Mouse (Mus musculus) kidney, embryonic 16.5 days (tissue): ENCODE data around the gene Rdh1. TPM values are rescaled to one million over a fixed set of nuclear protein-coding genes. Genes with fewer than 3 reads are reported as not detected.
"Not testable (repeated sequence)": the region's sequence is repeated elsewhere in the genome, so short reads cannot be mapped to it uniquely, and the experiment has no call there.

Experiments
- ATAC-seq: fragments of 200-750 bp; cut with Nextera tagmentation; 2 replicates; pipeline ENCODE4 v1.8.0; 2017; ENCODE audit warnings: moderate TSS enrichment; ENCODE audit not compliant: low FRiP score, low TSS enrichment
- H3K27ac ChIP-seq: fragments of 300-500 bp; sonication (generic); 2 replicates; pipeline ENCODE4 v1.5.1; 2014; ENCODE audit warnings: low read length
- H3K27me3 ChIP-seq: fragments of 300-500 bp; sonication (generic); 2 replicates; pipeline ENCODE4 v1.6.1; 2014; ENCODE audit warnings: low read length, control low read depth, mixed read lengths; ENCODE audit not compliant: insufficient read depth
- H3K36me3 ChIP-seq: fragments of 300-500 bp; sonication (generic); 2 replicates; pipeline ENCODE4 v1.6.1; 2014; ENCODE audit warnings: low read length, control low read depth, mixed read lengths; ENCODE audit not compliant: insufficient read depth
- H3K4me1 ChIP-seq: fragments of 300-500 bp; sonication (generic); 2 replicates; pipeline ENCODE4 v1.6.1; 2014; ENCODE audit warnings: low read length, control low read depth, mixed read lengths; ENCODE audit not compliant: insufficient read depth
- H3K4me2 ChIP-seq: fragments of 300-500 bp; sonication (generic); replicated peaks from 2 replicates; pipeline ENCODE4 v1.6.1; 2014; ENCODE audit warnings: low read depth, low read length
- H3K4me3 ChIP-seq: fragments of 300-500 bp; sonication (generic); 2 replicates; pipeline ENCODE4 v1.5.1; 2014; ENCODE audit warnings: mild to moderate bottlenecking, low read length
- H3K9ac ChIP-seq: fragments of 300-500 bp; sonication (generic); replicated peaks from 2 replicates; pipeline ENCODE4 v1.6.1; 2014; ENCODE audit warnings: low read length
- H3K9me3 ChIP-seq: fragments of 300-500 bp; sonication (generic); 2 replicates; pipeline ENCODE4 v1.6.1; 2016; ENCODE audit warnings: low read length, control low read depth
- WGBS: fragments of 180-500 bp; shearing (Covaris S2); extraction: QIAGEN DNeasy Blood & Tissue Kit; methylation state at CpG from one replicate; pipeline ENCODE4 v1.1.7; 2014; 5-methylcytosine and 5-hydroxymethylcytosine counted together
- polyA plus RNA-seq: library from polyadenylated mRNA; unstranded; fragments of >200 nt; fragmentation: Nextera tagmentation; extraction: Ambion mirVana; gene quantifications from 2 replicates; pipeline ENCODE4 v1.2.1, GENCODE M21; 2015

Rdh1 gene
- polyA plus RNA-seq, 1 experiment from 2014 or later, result 0.22 TPM

GRCm38 (mm10) chr10:127766564-127766963 is 7.0 kb downstream of the Rdh1 start:
- H3K27ac ChIP-seq, result peak overlapping the region; percentile 35; the same call in 1 of the 2 replicates
- no peaks in the 10 kb centered on the region for H3K9me3 ChIP-seq
- 68% methylated on average over 1 of the region's 1 CpGs for WGBS
- no peaks in the 10 kb centered on the region for H3K36me3 ChIP-seq
- H3K4me1 ChIP-seq, result peaks cover 5% of the 10 kb centered on the region
- no peak overlapping the region for H3K4me2 ChIP-seq
- H3K27me3 ChIP-seq, result no peaks in the 10 kb centered on the region
- no peak overlapping the region for H3K4me3 ChIP-seq
- peak; percentile 50; the same call in 1 of the 2 replicates for ATAC-seq
- no peak overlapping the region for H3K9ac ChIP-seq

- Histone ChIP-seq H3K4me1 (no peaks in the 10 kb centered on the region), H3K27ac (no peak within 1 kb of the TSS), H3K4me2 (no peak within 1 kb of the TSS), H3K9ac (no peak within 1 kb of the TSS), H3K27me3 (no peaks in the 10 kb centered on the region), H3K9me3 (no peaks in the 10 kb centered on the region), H3K36me3 (no peaks in the 10 kb centered on the region), H3K4me3 (no peak within 1 kb of the TSS)
- ATAC-seq, result no peak
- 73% methylated on average over 2 of the region's 2 CpGs for WGBS
These were observed 16.5 kb downstream of the Rdh1 start, which contains the start of gene Rdh9 for GRCm38 (mm10) chr10:127776011-127776410. Gene Rdh9, plus strand, starts transcription at chr10:127776386.

- H3K9ac ChIP-seq, H3K36me3 ChIP-seq, H3K27me3 ChIP-seq, ATAC-seq, H3K4me2 ChIP-seq, H3K27ac ChIP-seq, H3K4me3 ChIP-seq, H3K9me3 ChIP-seq, H3K4me1 ChIP-seq: not testable (repeated sequence)
- WGBS, result 97% methylated on average over 17 of the region's 17 CpGs
These were observed 22.8 kb downstream of the Rdh1 start for GRCm38 (mm10) chr10:127782321-127782720.

GRCm38 (mm10) chr10:127785411-127785810 is 25.9 kb downstream of the Rdh1 start:
- not testable (repeated sequence) for H3K9ac ChIP-seq, H3K4me2 ChIP-seq, H3K4me1 ChIP-seq, H3K27ac ChIP-seq, H3K4me3 ChIP-seq, ATAC-seq, H3K9me3 ChIP-seq, H3K27me3 ChIP-seq, H3K36me3 ChIP-seq
- 86% methylated on average over 1 of the region's 1 CpGs for WGBS

GRCm38 (mm10) chr10:127799295-127799694 is 39.8 kb downstream of the Rdh1 start:
- Histone ChIP-seq H3K9ac (no peak overlapping the region), H3K27me3 (no peaks in the 10 kb centered on the region), H3K4me1 (no peaks in the 10 kb centered on the region), H3K4me2 (no peak overlapping the region), H3K27ac (no peak overlapping the region), H3K4me3 (no peak overlapping the region), H3K9me3 (peaks cover 4% of the 10 kb centered on the region), H3K36me3 (no peaks in the 10 kb centered on the region)
- peak; percentile 59; the same call in 1 of the 2 replicates for ATAC-seq
- 80% methylated on average over 1 of the region's 1 CpGs for WGBS

- Histone ChIP-seq H3K4me2 (no peak within 1 kb of the TSS), H3K4me1 (no peaks in the 10 kb centered on the region), H3K9me3 (peaks cover 4% of the 10 kb centered on the region), H3K27ac (no peak within 1 kb of the TSS), H3K4me3 (no peak within 1 kb of the TSS), H3K27me3 (no peaks in the 10 kb centered on the region), H3K36me3 (no peaks in the 10 kb centered on the region), H3K9ac (no peak within 1 kb of the TSS)
- WGBS, result 78% methylated on average over 6 of the region's 6 CpGs
- no peak for ATAC-seq
These were observed 41.4 kb downstream of the Rdh1 start, which contains the start of gene Rdh16 for GRCm38 (mm10) chr10:127800891-127801290. Gene Rdh16, plus strand, starts transcription at chr10:127801152.

GRCm38 (mm10) chr10:127801612-127802011 is 42.1 kb downstream of the Rdh1 start:
- peaks cover 1% of the 10 kb centered on the region for H3K9me3 ChIP-seq
- H3K27me3 ChIP-seq, result no peaks in the 10 kb centered on the region
- H3K27ac ChIP-seq, result no peak overlapping the region
- no peak for ATAC-seq
- H3K4me3 ChIP-seq, result no peak overlapping the region
- WGBS, result 86% methylated on average over 2 of the region's 2 CpGs
- no peak overlapping the region for H3K9ac ChIP-seq
- no peak overlapping the region for H3K4me2 ChIP-seq
- no peaks in the 10 kb centered on the region for H3K4me1 ChIP-seq
- no peaks in the 10 kb centered on the region for H3K36me3 ChIP-seq

- no peak overlapping the region for H3K9ac ChIP-seq
- 80% methylated on average over 5 of the region's 5 CpGs for WGBS
These were observed 42.7 kb downstream of the Rdh1 start for GRCm38 (mm10) chr10:127802236-127802635.

GRCm38 (mm10) chr10:127804416-127804815 is 44.9 kb downstream of the Rdh1 start:
- no peak overlapping the region for H3K4me3 ChIP-seq
- H3K9me3 ChIP-seq, result no peaks in the 10 kb centered on the region
- no peaks in the 10 kb centered on the region for H3K4me1 ChIP-seq
- no peak for ATAC-seq
- no peaks in the 10 kb centered on the region for H3K27me3 ChIP-seq
- 62% methylated on average over 7 of the region's 7 CpGs for WGBS
- no peaks in the 10 kb centered on the region for H3K36me3 ChIP-seq
- H3K4me2 ChIP-seq, result no peak overlapping the region
- no peak overlapping the region for H3K27ac ChIP-seq
- H3K9ac ChIP-seq, result no peak overlapping the region

More at GRCm38 (mm10) chr10:127802236-127802635, 42.7 kb downstream of the Rdh1 start:
- H3K27me3 ChIP-seq, result no peaks in the 10 kb centered on the region
- H3K27ac ChIP-seq, result no peak overlapping the region
- H3K9me3 ChIP-seq, result no peaks in the 10 kb centered on the region
- no peaks in the 10 kb centered on the region for H3K36me3 ChIP-seq
- no peaks in the 10 kb centered on the region for H3K4me1 ChIP-seq
- no peak overlapping the region for H3K4me3 ChIP-seq
- H3K4me2 ChIP-seq, result no peak overlapping the region
- no peak for ATAC-seq

- Histone ChIP-seq H3K27me3 (no peaks in the 10 kb centered on the region), H3K4me3 (no peak overlapping the region), H3K4me1 (no peaks in the 10 kb centered on the region), H3K9ac (no peak overlapping the region), H3K9me3 (peaks cover 7% of the 10 kb centered on the region), H3K36me3 (no peaks in the 10 kb centered on the region), H3K27ac (no peak overlapping the region), H3K4me2 (no peak overlapping the region)
- no peak for ATAC-seq
These were observed 56.4 kb downstream of the Rdh1 start for GRCm38 (mm10) chr10:127815888-127816287.
